Mouse (Mus musculus): ENCODE results near the gene Ppt2. TPM values are rescaled to one million over a fixed set of nuclear protein-coding genes. Genes with fewer than 3 reads are reported as not detected.
A peak's percentile ranks its signal among the peaks of the same experiment; 100 is the strongest.

Ppt2 gene
- polyA plus RNA-seq, 1 experiment from 2014 or later, result 23.4 TPM

- peak; percentile 72 for DNase-seq
- H3K4me1 ChIP-seq (ENCODE audit: control insufficient read depth, insufficient read depth, low read length), result peaks cover 45% of the 10 kb centered on the region
- peak within 1 kb of the TSS; percentile 80 for H3K4me3 ChIP-seq (replicated peaks; ENCODE audit: low read depth, low read length)
- H3K9ac ChIP-seq (replicated peaks; ENCODE audit: low read length), result peak within 1 kb of the TSS; percentile 96
- peak within 1 kb of the TSS; percentile 97 for H3K4me2 ChIP-seq (ENCODE audit: low read length)
- H3K27me3 ChIP-seq (ENCODE audit: control insufficient read depth, insufficient read depth, low read length), result no peaks in the 10 kb centered on the region
- peak within 1 kb of the TSS; percentile 99 for H3K27ac ChIP-seq (replicated peaks; ENCODE audit: low read depth, low read length)
- peak; percentile 7 for ATAC-seq (ENCODE audit: low FRiP score, low TSS enrichment)
- peaks cover 21% of the 10 kb centered on the region for H3K36me3 ChIP-seq (ENCODE audit: control insufficient read depth, insufficient read depth, low read length)
- 1% methylated on average over 21 of the region's 21 CpGs for WGBS
- no peaks in the 10 kb centered on the region for H3K9me3 ChIP-seq (ENCODE audit: control insufficient read depth, low read length)
These were observed 37.0 kb downstream of the Ppt2 start, which contains the start of gene Pbx2 for GRCm38 (mm10) chr17:34591029-34591993. Gene Pbx2 (plus strand): TSS chr17:34591266.

- Histone ChIP-seq H3K4me2 (ENCODE audit: low read length) (peak overlapping the region; percentile 97), H3K36me3 (ENCODE audit: control insufficient read depth, insufficient read depth, low read length) (peaks cover 11% of the 10 kb centered on the region), H3K9me3 (ENCODE audit: control insufficient read depth, low read length) (no peaks in the 10 kb centered on the region), H3K9ac (replicated peaks; ENCODE audit: low read length) (no peak overlapping the region), H3K27ac (replicated peaks; ENCODE audit: low read depth, low read length) (peak overlapping the region; percentile 99; the same call in 1 of the 2 replicates), H3K4me3 (replicated peaks; ENCODE audit: low read depth, low read length) (no peak overlapping the region), H3K4me1 (ENCODE audit: control insufficient read depth, insufficient read depth, low read length) (peaks cover 55% of the 10 kb centered on the region), H3K27me3 (ENCODE audit: control insufficient read depth, insufficient read depth, low read length) (no peaks in the 10 kb centered on the region)
- ATAC-seq (ENCODE audit: low FRiP score, low TSS enrichment) (no peak), DNase-seq (no peak)
- 67% methylated on average over 15 of the region's 15 CpGs for WGBS
These were observed 37.9 kb downstream of the Ppt2 start for GRCm38 (mm10) chr17:34590154-34590987.

- H3K27ac ChIP-seq (replicated peaks; ENCODE audit: low read depth, low read length), result peak within 1 kb of the TSS; percentile 99; the same call in 1 of the 2 replicates
- no peak within 1 kb of the TSS for H3K9ac ChIP-seq (replicated peaks; ENCODE audit: low read length)
- H3K4me3 ChIP-seq (replicated peaks; ENCODE audit: low read depth, low read length), result no peak within 1 kb of the TSS
- ATAC-seq (ENCODE audit: low FRiP score, low TSS enrichment) (no peak), DNase-seq (no peak)
- no peaks in the 10 kb centered on the region for H3K27me3 ChIP-seq (ENCODE audit: control insufficient read depth, insufficient read depth, low read length)
- H3K36me3 ChIP-seq (ENCODE audit: control insufficient read depth, insufficient read depth, low read length), result peaks cover 4% of the 10 kb centered on the region
- 29% methylated on average over 7 of the region's 7 CpGs for WGBS
- peak within 1 kb of the TSS; percentile 97 for H3K4me2 ChIP-seq (ENCODE audit: low read length)
- H3K4me1 ChIP-seq (ENCODE audit: control insufficient read depth, insufficient read depth, low read length), result peaks cover 56% of the 10 kb centered on the region
- H3K9me3 ChIP-seq (ENCODE audit: control insufficient read depth, low read length), result no peaks in the 10 kb centered on the region
These were observed 38.6 kb downstream of the Ppt2 start, which contains the start of gene Gpsm3 for GRCm38 (mm10) chr17:34589681-34590101. Gene Gpsm3 (plus strand): TSS chr17:34589806.

GRCm38 (mm10) chr17:34589206-34589605 lies 39.1 kb downstream of the Ppt2 start:
- peaks cover 53% of the 10 kb centered on the region for H3K4me1 ChIP-seq (ENCODE audit: control insufficient read depth, insufficient read depth, low read length)
- H3K4me3 ChIP-seq (replicated peaks; ENCODE audit: low read depth, low read length), result no peak overlapping the region
- no peaks in the 10 kb centered on the region for H3K9me3 ChIP-seq (ENCODE audit: control insufficient read depth, low read length)
- 47% methylated on average over 7 of the region's 7 CpGs for WGBS
- ATAC-seq (ENCODE audit: low FRiP score, low TSS enrichment), result no peak
- H3K36me3 ChIP-seq (ENCODE audit: control insufficient read depth, insufficient read depth, low read length), result no peaks in the 10 kb centered on the region
- H3K9ac ChIP-seq (replicated peaks; ENCODE audit: low read length), result no peak overlapping the region
- H3K27ac ChIP-seq (replicated peaks; ENCODE audit: low read depth, low read length), result no peak overlapping the region
- no peaks in the 10 kb centered on the region for H3K27me3 ChIP-seq (ENCODE audit: control insufficient read depth, insufficient read depth, low read length)
- H3K4me2 ChIP-seq (ENCODE audit: low read length), result no peak overlapping the region
- DNase-seq, result no peak

GRCm38 (mm10) chr17:34588767-34589166 lies 39.5 kb downstream of the Ppt2 start:
- Histone ChIP-seq H3K27me3 (ENCODE audit: control insufficient read depth, insufficient read depth, low read length) (no peaks in the 10 kb centered on the region), H3K9me3 (ENCODE audit: control insufficient read depth, low read length) (no peaks in the 10 kb centered on the region), H3K4me3 (replicated peaks; ENCODE audit: low read depth, low read length) (no peak overlapping the region), H3K27ac (replicated peaks; ENCODE audit: low read depth, low read length) (no peak overlapping the region), H3K4me2 (ENCODE audit: low read length) (peak overlapping the region; percentile 5; the same call in 1 of the 2 replicates), H3K4me1 (ENCODE audit: control insufficient read depth, insufficient read depth, low read length) (peaks cover 49% of the 10 kb centered on the region), H3K36me3 (ENCODE audit: control insufficient read depth, insufficient read depth, low read length) (no peaks in the 10 kb centered on the region), H3K9ac (replicated peaks; ENCODE audit: low read length) (no peak overlapping the region)
- WGBS, result 75% methylated on average over 3 of the region's 3 CpGs
- ATAC-seq (ENCODE audit: low FRiP score, low TSS enrichment) (no peak), DNase-seq (no peak)

GRCm38 (mm10) chr17:34587814-34588213 lies 40.5 kb downstream of the Ppt2 start:
- Histone ChIP-seq H3K27ac (replicated peaks; ENCODE audit: low read depth, low read length) (peak overlapping the region; percentile 99), H3K4me1 (ENCODE audit: control insufficient read depth, insufficient read depth, low read length) (peaks cover 43% of the 10 kb centered on the region), H3K9me3 (ENCODE audit: control insufficient read depth, low read length) (no peaks in the 10 kb centered on the region), H3K4me3 (replicated peaks; ENCODE audit: low read depth, low read length) (peak overlapping the region; percentile 69), H3K9ac (replicated peaks; ENCODE audit: low read length) (peak overlapping the region; percentile 85), H3K27me3 (ENCODE audit: control insufficient read depth, insufficient read depth, low read length) (no peaks in the 10 kb centered on the region), H3K36me3 (ENCODE audit: control insufficient read depth, insufficient read depth, low read length) (no peaks in the 10 kb centered on the region), H3K4me2 (ENCODE audit: low read length) (peak overlapping the region; percentile 98)
- no peak for ATAC-seq (ENCODE audit: low FRiP score, low TSS enrichment)
- WGBS, result 5% methylated on average over 19 of the region's 19 CpGs
- DNase-seq, result no peak

- H3K4me2 ChIP-seq (ENCODE audit: low read length), result peak overlapping the region; percentile 98
These were observed 40.9 kb downstream of the Ppt2 start for GRCm38 (mm10) chr17:34587423-34587811.

GRCm38 (mm10) chr17:34586796-34587422 lies 41.4 kb downstream of the Ppt2 start:
- DNase-seq (peak; percentile 97), ATAC-seq (ENCODE audit: low FRiP score, low TSS enrichment) (peak; percentile 79)
- under 1% methylated on average over 38 of the region's 38 CpGs for WGBS
- Histone ChIP-seq H3K9ac (replicated peaks; ENCODE audit: low read length) (peak overlapping the region; percentile 85), H3K27ac (replicated peaks; ENCODE audit: low read depth, low read length) (peak overlapping the region; percentile 99), H3K27me3 (ENCODE audit: control insufficient read depth, insufficient read depth, low read length) (no peaks in the 10 kb centered on the region), H3K36me3 (ENCODE audit: control insufficient read depth, insufficient read depth, low read length) (no peaks in the 10 kb centered on the region), H3K9me3 (ENCODE audit: control insufficient read depth, low read length) (no peaks in the 10 kb centered on the region), H3K4me1 (ENCODE audit: control insufficient read depth, insufficient read depth, low read length) (peaks cover 43% of the 10 kb centered on the region), H3K4me3 (replicated peaks; ENCODE audit: low read depth, low read length) (peak overlapping the region; percentile 69), H3K4me2 (ENCODE audit: low read length) (peak overlapping the region; percentile 98)

More at GRCm38 (mm10) chr17:34587423-34587811, 40.9 kb downstream of the Ppt2 start:
- no peaks in the 10 kb centered on the region for H3K9me3 ChIP-seq (ENCODE audit: control insufficient read depth, low read length)
- WGBS, result under 1% methylated on average over 50 of the region's 50 CpGs
- peak overlapping the region; percentile 69 for H3K4me3 ChIP-seq (replicated peaks; ENCODE audit: low read depth, low read length)
- H3K36me3 ChIP-seq (ENCODE audit: control insufficient read depth, insufficient read depth, low read length), result no peaks in the 10 kb centered on the region
- no peaks in the 10 kb centered on the region for H3K27me3 ChIP-seq (ENCODE audit: control insufficient read depth, insufficient read depth, low read length)
- ATAC-seq (ENCODE audit: low FRiP score, low TSS enrichment), result peak; percentile 86
- H3K9ac ChIP-seq (replicated peaks; ENCODE audit: low read length), result peak overlapping the region; percentile 85
- peak overlapping the region; percentile 99 for H3K27ac ChIP-seq (replicated peaks; ENCODE audit: low read depth, low read length)
- H3K4me1 ChIP-seq (ENCODE audit: control insufficient read depth, insufficient read depth, low read length), result peaks cover 43% of the 10 kb centered on the region
- DNase-seq, result peak; percentile 99
